Mouse (Mus musculus) erythroblast, embryonic 14.5 days (primary cell): ENCODE results near the gene Gm20503.

Experiments
- GATA1 ChIP-seq: IDR thresholded peaks from 2 replicates; pipeline ENCODE4 v1.6.1; 2012; ENCODE audit warnings: low read length, inconsistent platforms, mixed read lengths
- TAL1 ChIP-seq: IDR thresholded peaks from 3 replicates; pipeline ENCODE4 v1.6.1; 2012; ENCODE audit warnings: low read length, inconsistent platforms, mixed read lengths

GRCm38 (mm10) chr4:58999686-59000085, 3.3 kb upstream of the Gm20503 start:
- TF ChIP-seq TAL1 (no peak), GATA1 (no peak)
